Mouse (Mus musculus) left cerebral cortex, adult 2 months (tissue): ENCODE results near the gene Il23a. TPM values are rescaled to one million over a fixed set of nuclear protein-coding genes. Genes with fewer than 3 reads are reported as not detected.
A peak's percentile ranks its signal among the peaks of the same experiment; 100 is the strongest.

Source experiments
- DNase-seq, 2 experiments: peaks; one replicate each; pipeline ENCODE4 v3.0.0; 2021 to 2022; ENCODE audit warnings: low spot score in 2 of 2, mixed read lengths in 1 of 2; ENCODE audit errors: extremely low spot score in 1 of 2
- H3K27ac ChIP-seq: fragments of 200-600 bp; 2 replicates; pipeline ENCODE4 v1.8.1; 2022
- H3K4me3 ChIP-seq: fragments of 200-600 bp; 2 replicates; pipeline ENCODE4 v1.8.1; 2022
- CTCF ChIP-seq: fragments of 200-600 bp; IDR thresholded peaks from 2 replicates; pipeline ENCODE4 v1.8.1; 2022; ENCODE audit warnings: antibody characterized with exemption, mild to moderate bottlenecking, moderate library complexity
- intact Hi-C: fragments of 180-260 bp; cut with DNase I; formaldehyde crosslinking; loops from one replicate; pipeline ENCODE4 v1.15.1; 2025
- total RNA-seq, 2 experiments: library from RNA; stranded (reverse); gene quantifications; 2 replicates each; pipeline ENCODE4 v1.2.3; 2021

Il23a gene
- total RNA-seq, 2 experiments from 2014 or later = not detected

- Histone ChIP-seq H3K4me3 (no peak overlapping the region), H3K27ac (no peak overlapping the region)
- intact Hi-C loops = no loop called here
- DNase-seq = no peak
- no peak; the same call in none of the 2 replicates for TF ChIP-seq CTCF
Observed at GRCm38 (mm10) chr10:128327610-128328009, 29.1 kb upstream of the Il23a start.

- intact Hi-C loops = no loop called here
- no peak for DNase-seq
- no peak overlapping the region for H3K27ac ChIP-seq
- H3K4me3 ChIP-seq = no peak overlapping the region
- TF ChIP-seq CTCF = no peak
Observed at GRCm38 (mm10) chr10:128326825-128327224, 28.3 kb upstream of the Il23a start.

DNA sequence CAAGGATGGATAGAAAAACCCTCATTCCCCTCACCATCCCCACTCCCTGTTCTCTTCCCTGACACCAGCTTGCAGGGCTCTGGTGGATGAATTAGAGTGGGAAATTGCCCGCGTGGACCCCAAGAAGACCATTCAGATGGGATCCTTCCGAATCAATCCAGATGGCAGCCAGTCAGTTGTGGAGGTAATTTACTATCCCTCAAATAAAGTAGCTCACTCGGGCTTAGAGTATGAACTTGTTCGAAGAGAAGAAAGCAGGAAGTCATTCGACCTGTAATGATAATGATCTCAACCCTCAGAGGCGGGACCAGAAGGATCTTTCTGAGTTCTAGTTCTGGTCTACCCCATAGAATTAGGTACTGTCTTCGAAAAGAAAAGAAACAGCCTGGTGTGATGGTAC, 25.0 kb upstream of the Il23a start:
- H3K4me3 ChIP-seq = peak overlapping the region; percentile 95
- DNase-seq = no peak
- intact Hi-C loops = no loop called here
- no peak for TF ChIP-seq CTCF
- H3K27ac ChIP-seq = peak overlapping the region; percentile 98; the same call in 1 of the 2 replicates

- intact Hi-C loops = loop anchor here (1.0 kb wide), 1 partner anchor 19 kb away; the partner anchor contains the start of gene Pan2
- peak; percentile 74 to 81 for DNase-seq
- H3K27ac ChIP-seq = peak within 1 kb of the TSS; percentile 98
- TF ChIP-seq CTCF = no peak
- peak within 1 kb of the TSS; percentile 95 for H3K4me3 ChIP-seq
Observed at GRCm38 (mm10) chr10:128322141-128323108, 23.9 kb upstream of the Il23a start, which contains the start of gene Cnpy2. TSS of gene Cnpy2 (plus strand) at chr10:128322459.

GRCm38 (mm10) chr10:128321641-128322040, 23.1 kb upstream of the Il23a start:
- intact Hi-C loops = loop anchor here (1.0 kb wide), 1 partner anchor 18 kb away; the partner anchor contains the start of gene Pan2
- Histone ChIP-seq H3K4me3 (peak overlapping the region; percentile 95), H3K27ac (peak overlapping the region; percentile 98)
- no peak for TF ChIP-seq CTCF
- no peak for DNase-seq

DNA sequence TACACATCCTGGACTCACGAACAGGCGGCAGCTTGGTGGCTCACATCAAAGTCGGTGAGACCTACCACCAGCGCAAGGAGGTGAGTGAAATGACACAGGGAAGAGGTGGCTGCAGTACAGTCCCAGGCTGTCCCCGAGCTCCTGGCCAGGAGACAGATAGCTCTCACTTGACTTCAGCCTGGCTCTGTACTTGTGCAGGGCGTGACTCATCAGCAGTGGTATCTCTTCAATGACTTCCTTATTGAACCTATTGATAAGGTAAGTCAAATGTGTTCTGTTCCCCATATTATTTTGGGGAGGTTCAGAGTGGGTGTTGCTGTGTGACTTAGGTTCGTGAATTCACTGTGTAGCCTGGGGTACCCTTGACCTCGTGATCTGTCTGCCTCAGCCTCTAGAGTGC, 17.0 kb upstream of the Il23a start:
- no peak for DNase-seq
- Histone ChIP-seq H3K27ac (no peak overlapping the region), H3K4me3 (no peak overlapping the region)
- TF ChIP-seq CTCF = no peak
- intact Hi-C loops = no loop called here

DNA sequence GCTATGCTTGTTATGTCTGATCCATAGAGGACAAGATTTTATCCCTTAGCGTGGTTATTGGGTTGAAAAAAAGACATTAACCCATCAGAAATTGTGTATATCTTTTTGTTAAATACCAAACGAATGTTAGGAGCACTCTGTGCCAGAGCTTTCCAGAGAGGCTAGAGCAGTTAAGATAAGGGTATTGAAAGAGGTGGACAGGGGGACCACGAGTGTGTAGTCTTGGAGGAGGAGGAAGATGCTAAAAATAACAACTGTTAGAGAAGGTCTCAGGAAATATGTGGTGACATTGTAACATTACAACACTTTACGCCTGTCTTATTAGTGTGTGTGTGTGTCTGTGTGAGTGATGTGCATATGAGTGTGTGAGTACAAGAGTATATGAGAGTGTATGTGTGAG, 12.3 kb upstream of the Il23a start:
- Histone ChIP-seq H3K4me3 (no peak overlapping the region), H3K27ac (no peak overlapping the region)
- DNase-seq = no peak
- intact Hi-C loops = no loop called here
- no peak for TF ChIP-seq CTCF

GRCm38 (mm10) chr10:128310177-128310576, 11.6 kb upstream of the Il23a start:
- intact Hi-C loops = no loop called here
- DNase-seq = no peak
- TF ChIP-seq CTCF = no peak
- no peak overlapping the region for H3K4me3 ChIP-seq
- no peak overlapping the region for H3K27ac ChIP-seq

GRCm38 (mm10) chr10:128309654-128310053, 11.1 kb upstream of the Il23a start:
- H3K4me3 ChIP-seq = no peak overlapping the region
- no peak overlapping the region for H3K27ac ChIP-seq
- no peak for DNase-seq
- TF ChIP-seq CTCF = no peak
- intact Hi-C loops = no loop called here

DNA sequence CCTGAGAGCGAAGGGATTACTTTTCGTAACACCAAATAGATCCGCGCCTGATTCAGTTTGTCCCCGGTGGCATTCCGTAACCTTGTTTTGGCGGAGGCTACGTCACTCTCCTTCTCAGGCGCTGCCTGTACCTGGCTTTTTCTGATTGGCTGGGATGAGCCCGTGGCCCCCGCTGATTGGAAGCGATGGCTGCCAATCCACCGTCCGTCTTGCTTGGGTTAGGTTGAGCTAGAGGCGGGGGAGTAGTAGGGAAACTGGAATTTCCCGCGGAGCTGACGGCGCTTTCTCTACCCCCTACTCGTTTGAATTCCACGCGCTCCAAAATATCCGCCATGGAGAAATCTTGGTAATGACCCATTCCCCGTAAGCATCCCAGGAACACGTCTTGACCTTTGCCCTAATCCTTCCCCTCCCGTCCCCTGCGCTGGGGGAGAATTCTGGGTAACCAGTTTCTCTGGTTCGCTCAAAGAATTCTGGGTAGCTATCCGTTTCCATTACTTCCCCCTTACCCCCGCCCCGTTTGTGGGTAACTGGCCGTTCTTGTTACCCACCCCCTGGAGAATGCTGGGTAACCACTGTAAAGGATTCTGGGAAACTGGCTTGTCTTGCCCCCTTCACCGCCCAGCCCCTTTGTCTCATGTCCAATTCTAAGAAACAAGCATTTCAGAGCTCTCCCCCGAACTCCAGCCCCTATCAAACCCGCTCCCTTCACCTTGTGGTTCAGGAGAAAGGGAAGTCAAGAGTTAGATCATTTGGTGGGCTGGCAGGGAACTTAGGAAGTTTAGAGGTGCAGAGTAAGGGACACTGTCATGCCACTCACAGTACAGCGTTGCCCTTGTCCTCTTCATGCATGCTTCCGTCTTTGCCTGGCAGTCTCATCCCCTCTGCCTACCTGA, 4.8 kb upstream of the Il23a start, which contains the start of gene Pan2:
TSS of gene Pan2 (plus strand) at position 210 of the 896 bp plus-strand sequence.
- no peak for TF ChIP-seq CTCF
- DNase-seq = peak; percentile 100
- peak within 1 kb of the TSS; percentile 82 for H3K4me3 ChIP-seq
- H3K27ac ChIP-seq = peak within 1 kb of the TSS; percentile 99
- intact Hi-C loops = loop anchor here (1.0 kb wide), 1 partner anchor 19 kb away; the partner anchor contains the start of gene Cnpy2

DNA sequence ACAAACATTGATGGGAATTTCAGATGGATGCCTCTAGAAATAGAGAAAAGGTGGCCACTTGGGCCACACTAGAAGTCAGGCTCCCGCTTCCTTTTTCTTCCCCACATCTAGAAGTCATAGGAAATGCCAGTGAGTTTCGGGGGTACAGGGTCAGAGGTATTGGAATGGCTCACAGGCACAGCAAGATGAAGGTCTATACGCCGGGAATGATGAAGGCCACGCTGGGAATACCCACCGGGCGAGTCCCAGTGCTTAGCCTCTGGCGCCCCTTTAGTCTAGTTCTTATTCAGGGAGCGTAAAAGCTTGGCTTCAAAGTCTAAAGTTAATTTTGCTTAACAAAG, 4.2 kb upstream of the Il23a start:
- DNase-seq = no peak
- Histone ChIP-seq H3K27ac (peak overlapping the region; percentile 99), H3K4me3 (peak overlapping the region; percentile 82)
- intact Hi-C loops = loop anchor here (1.0 kb wide), 1 partner anchor 20 kb away; the partner anchor contains the start of gene Cnpy2
- TF ChIP-seq CTCF = no peak
